Mouse (Mus musculus): ENCODE measurements around the gene Gm17467. TPM values are rescaled to one million over a fixed set of nuclear protein-coding genes. Genes with fewer than 3 reads are reported as not detected.
"Not testable (repeated sequence)": the region's sequence is repeated elsewhere in the genome, so short reads cannot be mapped to it uniquely, and the experiment has no call there.

Gm17467 gene
- total RNA-seq (2018; cell fraction: chromatin; rRNA removed): not detected
- not detected for total RNA-seq (2018; cell fraction: cytosol; rRNA removed)
- not detected for total RNA-seq (2018; cell fraction: nucleus; rRNA removed)
- polyA plus RNA-seq (2018): not detected in 3 replicates

GRCm38 (mm10) chrX:123704691-123705090 is at the start of gene Gm17467:
Gene Gm17467 (minus strand): TSS chrX:123704791.
- not testable (repeated sequence) for H3K79me2 ChIP-seq (ENCODE audit: inconsistent target); H3K27ac ChIP-seq; H3K4me3 ChIP-seq (ENCODE audit: inconsistent target); H3K36me3 ChIP-seq (ENCODE audit: inconsistent target)
- WGBS (ENCODE audit: missing documents): no CpG with 5 or more reads among the region's 3 CpGs

Other genes starting within 250 kb of the Gm17467 start
- not detected in 3 replicates for gene Cldn34c2, start 123.1 kb downstream of the Gm17467 start, polyA plus RNA-seq (2018)
- not detected in 3 replicates for gene Cldn34c3, start 88.9 kb upstream of the Gm17467 start, polyA plus RNA-seq (2018)